Mouse (Mus musculus): Measurements from ENCODE around the gene Mterf4. TPM values are rescaled to one million over a fixed set of nuclear protein-coding genes. Genes with fewer than 3 reads are reported as not detected.
"Not testable (repeated sequence)": the region's sequence is repeated elsewhere in the genome, so short reads cannot be mapped to it uniquely, and the experiment has no call there.

Gene Mterf4
- polyA plus RNA-seq, 1 experiment, result 14.4 TPM

DNA sequence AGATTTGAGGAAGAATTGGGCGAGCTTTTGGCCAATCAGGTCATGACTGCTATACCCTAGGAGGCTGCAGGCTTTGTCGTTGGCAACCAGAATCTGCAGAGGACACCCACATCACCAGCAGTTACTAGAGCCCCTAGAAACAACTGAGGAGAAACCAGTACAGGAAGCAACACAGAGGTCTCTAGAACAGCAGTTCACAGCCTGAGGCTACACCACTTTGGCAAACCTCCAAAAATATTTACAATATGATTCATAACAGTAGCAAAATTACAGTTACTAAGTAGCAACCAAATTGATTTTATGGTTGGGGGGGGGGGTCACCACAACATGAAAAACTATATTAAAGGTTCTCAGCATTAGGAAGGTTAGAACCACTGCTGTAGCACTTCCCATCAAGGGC is 28.9 kb upstream of the Mterf4 start:
- no peaks in the 10 kb centered on the region for H3K4me1 ChIP-seq (ENCODE audit: control insufficient read depth, insufficient read depth, low read length)
- no peak overlapping the region for H3K4me3 ChIP-seq (ENCODE audit: control insufficient read depth, low read depth, low read length)
- H3K27ac ChIP-seq (ENCODE audit: control insufficient read depth, insufficient read depth, low read depth, low read length), result no peak overlapping the region
- peaks cover 5% of the 10 kb centered on the region; the same call in 1 of the 2 replicates for H3K36me3 ChIP-seq (ENCODE audit: control insufficient read depth, insufficient read depth, low read length)
- TF ChIP-seq CTCF (IDR thresholded peaks at IDR 0.05; ENCODE audit: control insufficient read depth, insufficient read depth, insufficient replicate concordance, low read depth, low read length) (no peak), POLR2A (IDR thresholded peaks at IDR 0.05; ENCODE audit: control insufficient read depth, low read depth, low read length) (no peak)
- no peaks in the 10 kb centered on the region for H3K27me3 ChIP-seq (ENCODE audit: control insufficient read depth, insufficient read depth, low read length)

GRCm38 (mm10) chr1:93326446-93326845 is 20.7 kb upstream of the Mterf4 start:
- Histone ChIP-seq H3K36me3 (ENCODE audit: control insufficient read depth, insufficient read depth, low read length) (peaks cover 5% of the 10 kb centered on the region), H3K27ac (ENCODE audit: control insufficient read depth, insufficient read depth, low read depth, low read length) (no peak overlapping the region), H3K4me3 (ENCODE audit: control insufficient read depth, low read depth, low read length) (no peak overlapping the region), H3K4me1 (ENCODE audit: control insufficient read depth, insufficient read depth, low read length) (no peaks in the 10 kb centered on the region), H3K27me3 (ENCODE audit: control insufficient read depth, insufficient read depth, low read length) (no peaks in the 10 kb centered on the region)
- TF ChIP-seq CTCF (IDR thresholded peaks at IDR 0.05; ENCODE audit: control insufficient read depth, insufficient read depth, insufficient replicate concordance, low read depth, low read length) (no peak), POLR2A (IDR thresholded peaks at IDR 0.05; ENCODE audit: control insufficient read depth, low read depth, low read length) (no peak)

- Histone ChIP-seq H3K27me3 (ENCODE audit: control insufficient read depth, insufficient read depth, low read length) (no peaks in the 10 kb centered on the region), H3K4me1 (ENCODE audit: control insufficient read depth, insufficient read depth, low read length) (no peaks in the 10 kb centered on the region), H3K27ac (ENCODE audit: control insufficient read depth, insufficient read depth, low read depth, low read length) (no peak overlapping the region), H3K4me3 (ENCODE audit: control insufficient read depth, low read depth, low read length) (no peak overlapping the region), H3K36me3 (ENCODE audit: control insufficient read depth, insufficient read depth, low read length) (peaks cover 1% of the 10 kb centered on the region)
- TF ChIP-seq CTCF (IDR thresholded peaks at IDR 0.05; ENCODE audit: control insufficient read depth, insufficient read depth, insufficient replicate concordance, low read depth, low read length) (no peak), POLR2A (IDR thresholded peaks at IDR 0.05; ENCODE audit: control insufficient read depth, low read depth, low read length) (no peak)
Measured at GRCm38 (mm10) chr1:93323973-93324372, 18.3 kb upstream of the Mterf4 start.

DNA sequence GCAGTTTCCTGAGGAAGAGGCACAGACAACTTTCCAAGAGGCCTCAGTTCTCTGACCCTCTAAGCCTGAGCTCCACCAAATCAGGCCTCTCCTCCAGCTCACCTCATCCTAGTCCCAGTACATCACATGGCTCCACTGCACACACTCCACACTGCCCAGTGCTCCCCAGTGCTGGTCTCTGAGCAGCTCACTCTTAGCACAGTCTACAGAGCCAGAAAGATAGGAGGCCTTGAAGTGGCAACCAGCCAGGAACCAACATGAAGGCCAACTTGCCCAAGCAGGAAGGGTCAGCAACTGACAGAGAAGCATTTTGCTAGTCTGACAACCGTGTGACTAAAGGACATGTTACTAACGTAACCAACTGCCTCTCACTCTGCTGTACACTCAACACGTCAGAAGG is 5.1 kb downstream of the Mterf4 start:
- no peak overlapping the region for H3K4me3 ChIP-seq (ENCODE audit: control insufficient read depth, low read depth, low read length)
- H3K36me3 ChIP-seq (ENCODE audit: control insufficient read depth, insufficient read depth, low read length), result no peaks in the 10 kb centered on the region; the same call in none of the 2 replicates
- H3K4me1 ChIP-seq (ENCODE audit: control insufficient read depth, insufficient read depth, low read length), result no peaks in the 10 kb centered on the region
- no peak overlapping the region for H3K27ac ChIP-seq (ENCODE audit: control insufficient read depth, insufficient read depth, low read depth, low read length)
- H3K27me3 ChIP-seq (ENCODE audit: control insufficient read depth, insufficient read depth, low read length), result no peaks in the 10 kb centered on the region
- TF ChIP-seq CTCF (IDR thresholded peaks at IDR 0.05; ENCODE audit: control insufficient read depth, insufficient read depth, insufficient replicate concordance, low read depth, low read length) (no peak), POLR2A (IDR thresholded peaks at IDR 0.05; ENCODE audit: control insufficient read depth, low read depth, low read length) (no peak)

- TF ChIP-seq CTCF (IDR thresholded peaks at IDR 0.05; ENCODE audit: control insufficient read depth, insufficient read depth, insufficient replicate concordance, low read depth, low read length), result no peak
- no peak for TF ChIP-seq POLR2A (IDR thresholded peaks at IDR 0.05; ENCODE audit: control insufficient read depth, low read depth, low read length)
- H3K27ac ChIP-seq (ENCODE audit: control insufficient read depth, insufficient read depth, low read depth, low read length), result no peak overlapping the region
- no peaks in the 10 kb centered on the region for H3K27me3 ChIP-seq (ENCODE audit: control insufficient read depth, insufficient read depth, low read length)
- no peaks in the 10 kb centered on the region; the same call in none of the 2 replicates for H3K36me3 ChIP-seq (ENCODE audit: control insufficient read depth, insufficient read depth, low read length)
- H3K4me3 ChIP-seq (ENCODE audit: control insufficient read depth, low read depth, low read length), result no peak overlapping the region
- no peaks in the 10 kb centered on the region for H3K4me1 ChIP-seq (ENCODE audit: control insufficient read depth, insufficient read depth, low read length)
Measured at GRCm38 (mm10) chr1:93299791-93300190, 5.9 kb downstream of the Mterf4 start.

- not testable (repeated sequence) for H3K4me1 ChIP-seq (ENCODE audit: control insufficient read depth, insufficient read depth, low read length); H3K27ac ChIP-seq (ENCODE audit: control insufficient read depth, insufficient read depth, low read depth, low read length); H3K27me3 ChIP-seq (ENCODE audit: control insufficient read depth, insufficient read depth, low read length); H3K36me3 ChIP-seq (ENCODE audit: control insufficient read depth, insufficient read depth, low read length); H3K4me3 ChIP-seq (ENCODE audit: control insufficient read depth, low read depth, low read length)
Measured at GRCm38 (mm10) chr1:93294491-93294890, 11.2 kb downstream of the Mterf4 start.

DNA sequence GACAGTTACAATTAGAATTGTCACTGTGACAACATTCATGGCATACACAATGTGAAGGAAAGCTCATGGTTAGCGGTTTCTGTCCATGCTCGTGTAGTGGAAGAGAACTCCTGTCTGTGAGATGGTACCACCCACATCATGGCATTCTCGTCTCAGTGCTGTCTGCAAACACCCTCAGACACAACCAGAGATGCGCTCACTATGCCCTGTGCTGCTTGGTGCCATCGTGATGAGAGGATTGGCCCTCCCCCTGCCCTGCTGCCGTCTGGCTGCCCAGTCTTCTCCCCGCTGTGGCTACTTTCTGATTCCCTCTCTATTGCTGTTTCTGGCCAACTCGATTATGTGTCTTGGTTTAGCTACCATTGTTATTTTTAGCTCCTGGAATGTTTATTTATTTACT is 13.7 kb downstream of the Mterf4 start:
- no peaks in the 10 kb centered on the region for H3K4me1 ChIP-seq (ENCODE audit: control insufficient read depth, insufficient read depth, low read length)
- no peaks in the 10 kb centered on the region for H3K27me3 ChIP-seq (ENCODE audit: control insufficient read depth, insufficient read depth, low read length)
- H3K36me3 ChIP-seq (ENCODE audit: control insufficient read depth, insufficient read depth, low read length), result no peaks in the 10 kb centered on the region
- no peak overlapping the region for H3K27ac ChIP-seq (ENCODE audit: control insufficient read depth, insufficient read depth, low read depth, low read length)
- H3K4me3 ChIP-seq (ENCODE audit: control insufficient read depth, low read depth, low read length), result no peak overlapping the region
- TF ChIP-seq POLR2A (IDR thresholded peaks at IDR 0.05; ENCODE audit: control insufficient read depth, low read depth, low read length), result no peak
- no peak for TF ChIP-seq CTCF (IDR thresholded peaks at IDR 0.05; ENCODE audit: control insufficient read depth, insufficient read depth, insufficient replicate concordance, low read depth, low read length)

DNA sequence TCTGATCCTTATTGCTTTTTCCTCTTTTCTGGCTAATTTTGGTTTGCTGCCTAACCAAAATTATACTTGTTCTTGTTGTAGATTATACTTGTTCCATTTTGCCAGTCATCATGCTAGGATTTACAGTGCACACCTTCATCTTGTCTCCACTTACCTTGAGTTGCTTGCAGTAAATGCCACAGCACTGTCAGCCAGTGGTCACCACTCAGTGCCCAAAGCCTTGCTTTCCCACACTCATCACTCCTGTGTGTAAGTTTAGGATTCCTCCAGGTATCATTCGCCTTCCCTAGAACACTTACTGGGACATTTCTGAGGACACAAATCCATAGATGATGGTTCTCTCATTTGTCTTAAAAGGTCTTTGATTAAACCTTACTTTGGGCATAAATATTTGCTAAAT is 14.1 kb downstream of the Mterf4 start:
- H3K27me3 ChIP-seq (ENCODE audit: control insufficient read depth, insufficient read depth, low read length), result no peaks in the 10 kb centered on the region
- TF ChIP-seq CTCF (IDR thresholded peaks at IDR 0.05; ENCODE audit: control insufficient read depth, insufficient read depth, insufficient replicate concordance, low read depth, low read length) (no peak), POLR2A (IDR thresholded peaks at IDR 0.05; ENCODE audit: control insufficient read depth, low read depth, low read length) (no peak)
- H3K4me3 ChIP-seq (ENCODE audit: control insufficient read depth, low read depth, low read length), result no peak overlapping the region
- no peaks in the 10 kb centered on the region for H3K36me3 ChIP-seq (ENCODE audit: control insufficient read depth, insufficient read depth, low read length)
- H3K4me1 ChIP-seq (ENCODE audit: control insufficient read depth, insufficient read depth, low read length), result no peaks in the 10 kb centered on the region
- no peak overlapping the region for H3K27ac ChIP-seq (ENCODE audit: control insufficient read depth, insufficient read depth, low read depth, low read length)

All from testis, adult 2 months (tissue).